Mouse (Mus musculus): ENCODE data around the gene Pibf1. TPM values are rescaled to one million over a fixed set of nuclear protein-coding genes. Genes with fewer than 3 reads are reported as not detected.

Gene Pibf1
- 1 to 10 TPM in 1 of 2 experiments, under 1 TPM in 1; 0.13 to 1.7 TPM for polyA plus RNA-seq (2012; fragmentation: generic; extraction: Trizol)

GRCm38 (mm10) chr14:99099267-99099966 lies at the start of gene Pibf1, which contains the start of gene Dis3:
Pibf1 (plus strand) TSS chr14:99099424.
Dis3 (minus strand) TSS chr14:99099770.

GRCm38 (mm10) chr14:99298385-99299021 lies 199.3 kb downstream of the Pibf1 start, which contains the start of gene Klf5:
Klf5 (plus strand) TSS chr14:99298691.

Other genes with a start within 250 kb of the Pibf1 start
- gene Rpl36a-ps1, start 105.1 kb upstream of the Pibf1 start, polyA plus RNA-seq (2012; fragmentation: generic; extraction: Trizol), result 10 to 100 TPM; 21.9 to 22.5 TPM
- 1 to 10 TPM; 1.0 to 8.2 TPM for gene Mzt1, start 53.3 kb upstream of the Pibf1 start, polyA plus RNA-seq (2012; fragmentation: generic; extraction: Trizol)
- gene Bora, start 53.2 kb upstream of the Pibf1 start, polyA plus RNA-seq (2012; fragmentation: generic; extraction: Trizol), result 1 to 10 TPM; 1.2 to 9.3 TPM
- gene Dis3, start 346 bp downstream of the Pibf1 start, polyA plus RNA-seq (2012; fragmentation: generic; extraction: Trizol), result 1 to 10 TPM; 2.4 to 5.9 TPM
- 1 to 10 TPM in 1 of 2 experiments, under 1 TPM in 1; 0.99 to 2.4 TPM for gene Klf5, start 199.3 kb downstream of the Pibf1 start, polyA plus RNA-seq (2012; fragmentation: generic; extraction: Trizol)